Mouse (Mus musculus) natural killer cell, adult 2 months (primary cell): ENCODE measurements at regions not wholly inside any gene's neighbourhood (a gene's known extent, or its start where the extent isn't known, plus 50 kb on each side); places are given as distances from the start of the nearest gene placed in this dataset.
"Not testable (repeated sequence)": the region's sequence is repeated elsewhere in the genome, so short reads cannot be mapped to it uniquely, and the experiment has no call there.

Source experiments
- DNase-seq, 2 experiments: peaks; one replicate each; pipeline ENCODE4 v3.0.0; 2022; ENCODE audit warnings: low spot score in 2 of 2

- not testable (repeated sequence) for DNase-seq
Observed at GRCm38 (mm10) chr4:3497392-3497791, 312.2 kb upstream of the Vmn1r3 start.

- DNase-seq, result not testable (repeated sequence)
Observed at GRCm38 (mm10) chr4:3495987-3496386, 310.8 kb upstream of the Vmn1r3 start.

GRCm38 (mm10) chr4:3494123-3494681 lies 309.0 kb upstream of the Vmn1r3 start:
- not testable (repeated sequence) for DNase-seq

GRCm38 (mm10) chr4:3490901-3491300 lies 305.7 kb upstream of the Vmn1r3 start:
- not testable (repeated sequence) for DNase-seq

GRCm38 (mm10) chr4:3482092-3482491 lies 296.9 kb upstream of the Vmn1r3 start:
- no peak for DNase-seq

GRCm38 (mm10) chr4:3456773-3457172 lies 271.6 kb upstream of the Vmn1r3 start:
- DNase-seq, result no peak

- DNase-seq, result not testable (repeated sequence)
Observed at GRCm38 (mm10) chr4:3437380-3437779, 252.2 kb upstream of the Vmn1r3 start.

GRCm38 (mm10) chr4:3427968-3428367 lies 242.8 kb upstream of the Vmn1r3 start:
- DNase-seq, result no peak

GRCm38 (mm10) chr4:3419920-3420499 lies 234.9 kb upstream of the Vmn1r3 start:
- peak in 1 of 2 experiments; percentile 34 for DNase-seq

GRCm38 (mm10) chr4:3416670-3417069 lies 231.5 kb upstream of the Vmn1r3 start:
- no peak for DNase-seq

- not testable (repeated sequence) for DNase-seq
Observed at GRCm38 (mm10) chr4:3414442-3415022, 229.4 kb upstream of the Vmn1r3 start.

GRCm38 (mm10) chr4:3413493-3414441 lies 228.6 kb upstream of the Vmn1r3 start:
- DNase-seq, result no peak

GRCm38 (mm10) chr4:3412323-3412722 lies 227.2 kb upstream of the Vmn1r3 start:
- DNase-seq, result not testable (repeated sequence)

- not testable (repeated sequence) for DNase-seq
Observed at GRCm38 (mm10) chr4:3402856-3403255, 217.7 kb upstream of the Vmn1r3 start.

GRCm38 (mm10) chr4:3401766-3402165 lies 216.6 kb upstream of the Vmn1r3 start:
- DNase-seq, result not testable (repeated sequence)

- DNase-seq, result not testable (repeated sequence)
Observed at GRCm38 (mm10) chr4:3391579-3391978, 206.4 kb upstream of the Vmn1r3 start.

GRCm38 (mm10) chr4:3373027-3373763 lies 188.0 kb upstream of the Vmn1r3 start:
- not testable (repeated sequence) for DNase-seq

GRCm38 (mm10) chr4:3368021-3368420 lies 182.9 kb upstream of the Vmn1r3 start:
- not testable (repeated sequence) for DNase-seq

GRCm38 (mm10) chr4:3343443-3343842 lies 158.3 kb upstream of the Vmn1r3 start:
- not testable (repeated sequence) for DNase-seq

- DNase-seq, result not testable (repeated sequence)
Observed at GRCm38 (mm10) chr4:3342696-3343095, 157.5 kb upstream of the Vmn1r3 start.

- not testable (repeated sequence) for DNase-seq
Observed at GRCm38 (mm10) chr4:3342165-3342564, 157.0 kb upstream of the Vmn1r3 start.
